Mouse (Mus musculus) olfactory bulb, adult 2 months (tissue): ENCODE measurements around the gene Nradd. TPM values are rescaled to one million over a fixed set of nuclear protein-coding genes. Genes with fewer than 3 reads are reported as not detected.
A peak's percentile ranks its signal among the peaks of the same experiment; 100 is the strongest.

Experiments
- H3K27ac ChIP-seq: fragments of 200-500 bp; 2 replicates; pipeline ENCODE4 v1.5.1; 2012; ENCODE audit warnings: low read depth, low read length; ENCODE audit not compliant: insufficient read depth
- H3K4me1 ChIP-seq: fragments of 200-500 bp; 2 replicates; pipeline ENCODE4 v1.6.1; 2012; ENCODE audit warnings: low read length; ENCODE audit not compliant: control insufficient read depth, insufficient read depth
- H3K4me3 ChIP-seq: fragments of 200-500 bp; 2 replicates; pipeline ENCODE4 v1.5.1; 2012; ENCODE audit warnings: mild to moderate bottlenecking, low read depth, low read length, moderate library complexity; ENCODE audit not compliant: insufficient read depth
- CTCF ChIP-seq: fragments of 200-500 bp; IDR thresholded peaks from 2 replicates; pipeline ENCODE4 v1.5.1; 2012; ENCODE audit warnings: low read depth, mild to moderate bottlenecking, low read length, moderate library complexity; ENCODE audit not compliant: insufficient read depth
- POLR2A ChIP-seq: fragments of 200-500 bp; IDR thresholded peaks from 2 replicates; pipeline ENCODE4 v1.6.1; 2012; ENCODE audit warnings: mild to moderate bottlenecking, low read depth, low read length, moderate library complexity; ENCODE audit not compliant: insufficient read depth
- WGBS: fragments of 180-500 bp; shearing (Covaris S2); methylation state at CpG from one replicate; pipeline ENCODE4 v1.1.7; 2018; 5-methylcytosine and 5-hydroxymethylcytosine counted together
- polyA plus RNA-seq: library from polyadenylated mRNA; stranded (reverse); fragments of >200 nt; gene quantifications from 2 replicates; pipeline ENCODE4 v1.2.4, GENCODE M21; 2012; ENCODE audit warnings: low replicate concordance; ENCODE audit not compliant: missing spikeins, insufficient read depth, insufficient read length

Gene Nradd
- polyA plus RNA-seq, 1 experiment, result not detected

DNA sequence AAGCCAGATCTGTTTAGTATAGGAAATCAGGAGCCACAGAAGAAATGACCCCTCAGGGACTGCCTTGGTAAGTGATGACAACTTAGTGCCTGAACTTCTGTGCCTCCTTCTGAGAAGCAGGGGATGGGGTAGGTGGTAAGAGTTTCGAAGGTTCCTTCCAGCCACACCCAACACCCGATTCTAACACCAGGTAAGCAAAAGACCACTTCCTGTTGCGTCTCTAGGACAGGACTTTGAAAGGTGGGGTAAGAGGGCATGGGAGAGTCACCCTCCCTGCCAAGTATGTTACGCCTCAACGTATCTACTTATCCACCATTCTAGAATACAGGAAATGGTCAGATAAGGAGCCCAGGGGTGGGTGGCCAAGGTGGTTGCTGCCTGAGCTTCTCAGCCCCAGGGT lies 16.8 kb upstream of the Nradd start:
- Histone ChIP-seq H3K27ac (no peak overlapping the region), H3K4me1 (no peaks in the 10 kb centered on the region), H3K4me3 (no peak overlapping the region)
- WGBS, result 91% methylated on average over 5 of the region's 5 CpGs
- TF ChIP-seq POLR2A, result no peak
- no peak for TF ChIP-seq CTCF

GRCm38 (mm10) chr9:110638611-110639021 lies 14.4 kb upstream of the Nradd start:
- TF ChIP-seq CTCF (no peak), POLR2A (no peak)
- 84% methylated on average over 10 of the region's 10 CpGs for WGBS
- Histone ChIP-seq H3K4me3 (no peak overlapping the region), H3K4me1 (no peaks in the 10 kb centered on the region), H3K27ac (no peak overlapping the region)

DNA sequence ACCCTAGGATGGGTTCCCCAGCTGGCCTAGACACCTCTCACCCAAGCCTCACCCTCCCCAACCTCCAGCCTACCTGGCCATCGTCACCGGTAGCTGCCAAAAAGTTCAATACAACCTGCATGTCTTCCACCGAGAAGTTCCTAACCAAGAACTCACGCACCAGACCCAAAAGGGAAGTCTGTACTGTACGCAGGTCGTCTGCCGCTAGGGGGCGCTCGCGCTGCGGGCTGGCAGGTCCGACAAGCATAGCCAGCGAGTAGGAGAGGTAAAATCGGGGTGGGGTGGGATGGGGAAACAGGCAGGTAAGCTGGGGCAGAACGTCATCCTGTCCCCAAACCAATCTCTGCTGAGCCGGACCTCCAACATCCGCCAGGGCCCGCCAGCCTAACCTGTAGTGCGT lies 11.0 kb upstream of the Nradd start:
- TF ChIP-seq CTCF, result peak; percentile 93
- TF ChIP-seq POLR2A, result no peak
- Histone ChIP-seq H3K4me3 (no peak overlapping the region), H3K4me1 (no peaks in the 10 kb centered on the region), H3K27ac (no peak overlapping the region)
- WGBS, result 13% methylated on average over 19 of the region's 19 CpGs

GRCm38 (mm10) chr9:110633882-110634281 lies 9.6 kb upstream of the Nradd start:
- Histone ChIP-seq H3K27ac (no peak overlapping the region), H3K4me3 (no peak overlapping the region), H3K4me1 (no peaks in the 10 kb centered on the region)
- TF ChIP-seq POLR2A (no peak), CTCF (no peak)
- 84% methylated on average over 17 of the region's 17 CpGs for WGBS

DNA sequence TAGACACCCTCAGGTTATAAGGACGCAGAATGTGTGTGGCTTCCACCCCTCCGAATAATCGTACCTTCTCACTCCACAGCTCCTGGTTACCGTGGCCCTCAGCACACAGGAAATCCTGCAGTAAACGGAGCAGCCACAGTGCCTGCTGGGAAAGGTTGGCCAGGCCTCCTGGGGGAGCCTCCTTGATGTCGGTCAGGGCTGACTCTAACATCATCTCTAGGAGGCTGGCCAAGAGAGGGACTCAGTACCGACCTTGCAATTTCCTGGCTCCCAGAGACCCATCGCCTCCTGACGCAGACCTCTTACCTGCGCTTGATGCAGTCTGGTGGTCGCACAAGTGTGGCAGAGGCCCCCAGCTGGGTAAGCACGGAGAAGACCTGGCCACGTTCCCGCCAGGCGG lies 8.4 kb upstream of the Nradd start:
- 89% methylated on average over 15 of the region's 15 CpGs for WGBS
- Histone ChIP-seq H3K4me3 (no peak overlapping the region), H3K27ac (no peak overlapping the region), H3K4me1 (no peaks in the 10 kb centered on the region)
- TF ChIP-seq POLR2A (no peak), CTCF (no peak)

DNA sequence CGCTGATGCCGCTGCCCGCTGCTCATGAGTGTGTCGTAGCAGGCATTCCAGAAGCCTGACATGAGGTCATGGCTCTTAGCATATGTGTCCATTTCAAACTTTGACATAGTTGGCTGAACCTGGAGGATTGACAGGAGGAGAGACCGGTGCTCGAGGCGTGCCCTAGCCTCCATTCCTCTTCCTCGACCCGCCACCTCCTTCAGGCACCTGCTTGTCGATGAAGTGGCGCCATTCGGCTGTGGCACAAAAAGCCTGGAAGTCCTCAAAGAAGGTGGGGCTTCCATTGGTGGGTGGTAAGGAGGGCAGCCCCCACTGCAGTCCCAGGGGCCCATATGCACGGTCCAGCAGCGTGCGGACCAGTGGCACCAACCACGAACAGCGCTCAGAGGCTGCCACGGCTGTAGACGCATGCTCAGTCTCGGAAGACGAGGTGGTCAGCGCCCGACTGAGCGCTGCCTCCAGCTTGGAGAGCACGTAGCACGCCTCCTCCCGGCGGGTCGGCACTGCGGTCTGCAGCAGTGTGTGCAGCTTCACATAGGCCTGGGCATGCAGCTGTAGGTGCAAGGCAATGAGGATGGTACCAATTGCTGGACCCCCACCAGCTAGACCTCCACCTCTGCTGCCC lies 7.5 kb upstream of the Nradd start:
- no peak for TF ChIP-seq CTCF
- TF ChIP-seq POLR2A, result no peak
- 43% methylated on average over 30 of the region's 30 CpGs for WGBS
- H3K27ac ChIP-seq, result no peak overlapping the region
- no peaks in the 10 kb centered on the region for H3K4me1 ChIP-seq
- H3K4me3 ChIP-seq, result no peak overlapping the region

- WGBS, result 47% methylated on average over 10 of the region's 10 CpGs
- Histone ChIP-seq H3K27ac (no peak overlapping the region), H3K4me1 (no peaks in the 10 kb centered on the region), H3K4me3 (no peak overlapping the region)
- TF ChIP-seq POLR2A (no peak), CTCF (peak; percentile 43; the same call in 1 of the 2 replicates)
Measured at GRCm38 (mm10) chr9:110631191-110631590, 6.9 kb upstream of the Nradd start.

GRCm38 (mm10) chr9:110630171-110630570 lies 5.9 kb upstream of the Nradd start:
- H3K27ac ChIP-seq, result no peak overlapping the region
- WGBS, result 77% methylated on average over 15 of the region's 15 CpGs
- peaks cover 6% of the 10 kb centered on the region for H3K4me1 ChIP-seq

DNA sequence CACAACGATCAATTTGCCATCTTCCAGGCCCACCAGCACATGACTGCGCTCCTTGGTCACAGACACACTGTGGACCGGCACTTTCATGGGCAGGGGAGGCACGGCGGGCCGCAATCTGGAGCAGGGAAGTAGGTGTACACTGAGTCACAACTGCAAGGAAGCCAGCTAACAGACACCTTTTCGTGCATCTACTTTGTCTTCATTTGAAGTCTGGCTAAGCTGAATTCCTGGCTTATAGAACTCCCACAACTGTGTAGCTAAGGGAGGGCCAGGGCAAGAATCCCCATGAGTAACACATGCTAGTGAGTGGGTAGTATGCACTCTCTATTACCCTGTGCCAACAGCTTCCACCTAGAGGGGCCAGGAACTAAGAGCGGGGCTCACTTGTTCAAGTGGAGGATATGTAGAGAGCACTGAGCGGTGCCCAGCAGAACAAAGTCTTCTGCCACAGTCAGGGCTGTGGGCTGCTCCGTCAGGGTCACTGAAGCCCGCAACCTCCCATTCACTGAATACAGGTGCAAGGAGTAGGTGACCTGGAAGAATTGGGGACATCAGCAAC lies 1.2 kb upstream of the Nradd start:
- Histone ChIP-seq H3K4me1 (peaks cover 16% of the 10 kb centered on the region), H3K4me3 (peak overlapping the region; percentile 48), H3K27ac (peak overlapping the region; percentile 31)
- no peak for TF ChIP-seq CTCF
- TF ChIP-seq POLR2A, result no peak
- WGBS, result 56% methylated on average over 11 of the region's 11 CpGs

More at GRCm38 (mm10) chr9:110630171-110630570, 5.9 kb upstream of the Nradd start:
- H3K4me3 ChIP-seq, result no peak overlapping the region
- TF ChIP-seq CTCF (no peak), POLR2A (no peak)
